Mouse (Mus musculus): ENCODE results near the gene Edc4. TPM values are rescaled to one million over a fixed set of nuclear protein-coding genes. Genes with fewer than 3 reads are reported as not detected.

Gene Edc4
- total RNA-seq, 1 experiment: 93.9 TPM

DNA sequence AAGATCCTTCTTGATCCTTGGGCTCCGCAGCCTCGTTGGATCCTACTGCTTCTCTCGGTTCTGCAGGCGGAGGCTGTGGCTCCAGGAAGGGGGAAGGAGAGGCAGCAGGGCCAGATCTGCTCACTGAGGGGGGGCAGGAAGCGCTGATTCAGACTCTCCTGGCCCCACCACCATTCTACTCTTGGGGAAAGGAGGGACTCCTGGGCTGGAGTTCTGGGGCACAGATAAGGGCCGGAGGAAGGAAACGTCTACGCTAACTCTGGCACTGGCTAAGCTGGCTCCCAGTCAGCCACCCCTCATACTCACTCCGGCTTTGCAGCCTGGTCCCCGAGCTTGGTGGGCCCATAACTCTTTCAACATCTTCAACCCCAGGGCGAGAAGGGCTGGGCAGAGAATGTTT is 34.0 kb upstream of the Edc4 start:
- Histone ChIP-seq H3K36me3 (ENCODE audit: control insufficient read depth, insufficient read depth, low read length, poor library complexity, severe bottlenecking) (peaks cover 52% of the 10 kb centered on the region), H3K27ac (ENCODE audit: insufficient read depth, low read depth, low read length, poor library complexity, severe bottlenecking) (no peak overlapping the region), H3K4me3 (ENCODE audit: insufficient read depth in 1 of 2, low read depth in 1 of 2, low read length in 2 of 2, poor library complexity in 1 of 2, severe bottlenecking in 1 of 2) (no peak overlapping the region), H3K4me1 (ENCODE audit: control insufficient read depth in 2 of 2, insufficient read depth in 2 of 2, low read length in 2 of 2, poor library complexity in 1 of 2) (peaks cover 2 to 6% of the 10 kb centered on the region in 2 experiments; a peak in 1 of 4 replicates), H3K9me3 (ENCODE audit: control insufficient read depth, insufficient read depth, low read depth, low read length) (no peaks in the 10 kb centered on the region), H3K9ac (ENCODE audit: insufficient read depth, low read depth, low read length, poor library complexity, severe bottlenecking) (no peak overlapping the region)
- in situ Hi-C loops (cut with MboI; ENCODE audit: low sequenced_read_pairs in 2 of 2, unreplicated experiment in 2 of 2): no loop called here
- TF ChIP-seq HCFC1 (IDR thresholded peaks at IDR 0.05; ENCODE audit: borderline replicate concordance, insufficient read depth, low read length) (no peak), MAFK (IDR thresholded peaks at IDR 0.05; ENCODE audit: insufficient read depth, low read depth, low read length) (no peak), ZNF384 (IDR thresholded peaks at IDR 0.05; ENCODE audit: low read depth, low read length) (no peak), ZC3H11A (IDR thresholded peaks at IDR 0.05; ENCODE audit: borderline replicate concordance, low read depth, low read length) (no peak), CHD2 (IDR thresholded peaks at IDR 0.05; ENCODE audit: low read depth, low read length) (no peak)
- no peak for DNase-seq (ENCODE audit: low read depth, low spot score)

DNA sequence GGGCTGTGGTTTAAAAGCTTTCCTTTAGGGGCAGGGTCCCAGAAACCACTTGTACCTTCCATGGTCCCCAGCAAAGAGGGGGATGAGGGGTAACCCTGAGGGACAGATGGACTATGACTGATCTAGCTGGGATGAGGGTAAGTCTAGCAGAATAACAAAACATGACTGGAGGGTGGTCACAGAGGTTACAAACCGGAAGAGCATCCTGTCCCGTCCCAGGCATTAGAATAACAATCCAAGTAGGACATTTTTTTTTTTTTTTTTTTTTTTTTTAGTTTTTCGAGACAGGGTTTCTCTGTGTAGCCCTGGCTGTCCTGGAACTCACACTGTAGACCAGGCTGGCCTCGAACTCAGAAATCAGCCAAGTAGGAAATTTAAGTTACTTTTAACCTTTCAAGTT is 30.7 kb upstream of the Edc4 start:
- H3K4me3 ChIP-seq (ENCODE audit: insufficient read depth in 1 of 2, low read depth in 1 of 2, low read length in 2 of 2, poor library complexity in 1 of 2, severe bottlenecking in 1 of 2): peak overlapping the region; percentile 45 to 89; a peak in 3 of 4 replicates
- H3K36me3 ChIP-seq (ENCODE audit: control insufficient read depth, insufficient read depth, low read length, poor library complexity, severe bottlenecking): peaks cover 38% of the 10 kb centered on the region
- H3K4me1 ChIP-seq (ENCODE audit: control insufficient read depth in 2 of 2, insufficient read depth in 2 of 2, low read length in 2 of 2, poor library complexity in 1 of 2): peaks cover 2 to 6% of the 10 kb centered on the region in 2 experiments; a peak in 1 of 4 replicates

DNA sequence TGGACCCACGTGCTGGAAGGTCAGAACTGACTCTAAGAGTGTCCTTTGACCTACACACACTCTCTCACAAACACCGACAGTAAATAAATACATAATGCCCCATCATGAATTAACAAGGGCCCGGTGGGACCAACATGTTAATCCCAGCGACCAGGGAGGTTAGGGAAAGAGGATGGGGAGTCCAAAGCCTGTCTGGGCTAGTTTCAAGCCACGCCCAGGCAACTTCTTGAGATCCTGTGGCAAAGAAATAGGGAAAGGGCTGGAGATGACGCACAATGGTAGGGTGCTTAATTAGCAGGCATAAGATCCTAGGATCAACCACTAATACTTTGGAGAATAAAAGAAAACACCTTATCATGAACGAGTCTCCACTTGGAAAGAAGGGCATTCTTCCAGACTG is 30.1 kb upstream of the Edc4 start:
- Histone ChIP-seq H3K9me3 (ENCODE audit: control insufficient read depth, insufficient read depth, low read depth, low read length) (no peaks in the 10 kb centered on the region), H3K36me3 (ENCODE audit: control insufficient read depth, insufficient read depth, low read length, poor library complexity, severe bottlenecking) (peaks cover 33% of the 10 kb centered on the region), H3K4me3 (ENCODE audit: insufficient read depth in 1 of 2, low read depth in 1 of 2, low read length in 2 of 2, poor library complexity in 1 of 2, severe bottlenecking in 1 of 2) (peak overlapping the region; percentile 45 to 89), H3K9ac (ENCODE audit: insufficient read depth, low read depth, low read length, poor library complexity, severe bottlenecking) (peak overlapping the region; percentile 56), H3K27ac (ENCODE audit: insufficient read depth, low read depth, low read length, poor library complexity, severe bottlenecking) (0 out of 2 replicates have a peak overlapping the region, but pooled peaks have one; percentile 23), H3K4me1 (ENCODE audit: control insufficient read depth in 2 of 2, insufficient read depth in 2 of 2, low read length in 2 of 2, poor library complexity in 1 of 2) (peaks cover 2 to 6% of the 10 kb centered on the region in 2 experiments; a peak in 1 of 4 replicates)
- TF ChIP-seq ZC3H11A (IDR thresholded peaks at IDR 0.05; ENCODE audit: borderline replicate concordance, low read depth, low read length) (no peak), CHD2 (IDR thresholded peaks at IDR 0.05; ENCODE audit: low read depth, low read length) (no peak), ZNF384 (IDR thresholded peaks at IDR 0.05; ENCODE audit: low read depth, low read length) (no peak), HCFC1 (IDR thresholded peaks at IDR 0.05; ENCODE audit: borderline replicate concordance, insufficient read depth, low read length) (no peak), MAFK (IDR thresholded peaks at IDR 0.05; ENCODE audit: insufficient read depth, low read depth, low read length) (no peak)
- no peak for DNase-seq (ENCODE audit: low read depth, low spot score)
- in situ Hi-C loops (cut with MboI; ENCODE audit: low sequenced_read_pairs in 2 of 2, unreplicated experiment in 2 of 2): no loop called here

More for the DNA sequence above, 30.7 kb upstream of the Edc4 start:
- in situ Hi-C loops (cut with MboI; ENCODE audit: low sequenced_read_pairs in 2 of 2, unreplicated experiment in 2 of 2): no loop called here
- TF ChIP-seq ZNF384 (IDR thresholded peaks at IDR 0.05; ENCODE audit: low read depth, low read length): peak; percentile 85
- TF ChIP-seq ZC3H11A (IDR thresholded peaks at IDR 0.05; ENCODE audit: borderline replicate concordance, low read depth, low read length): no peak
- Histone ChIP-seq H3K9ac (ENCODE audit: insufficient read depth, low read depth, low read length, poor library complexity, severe bottlenecking) (peak overlapping the region; percentile 56; the same call in 1 of the 2 replicates), H3K9me3 (ENCODE audit: control insufficient read depth, insufficient read depth, low read depth, low read length) (no peaks in the 10 kb centered on the region), H3K27ac (ENCODE audit: insufficient read depth, low read depth, low read length, poor library complexity, severe bottlenecking) (no peak overlapping the region)
- DNase-seq (ENCODE audit: low read depth, low spot score): no peak

DNA sequence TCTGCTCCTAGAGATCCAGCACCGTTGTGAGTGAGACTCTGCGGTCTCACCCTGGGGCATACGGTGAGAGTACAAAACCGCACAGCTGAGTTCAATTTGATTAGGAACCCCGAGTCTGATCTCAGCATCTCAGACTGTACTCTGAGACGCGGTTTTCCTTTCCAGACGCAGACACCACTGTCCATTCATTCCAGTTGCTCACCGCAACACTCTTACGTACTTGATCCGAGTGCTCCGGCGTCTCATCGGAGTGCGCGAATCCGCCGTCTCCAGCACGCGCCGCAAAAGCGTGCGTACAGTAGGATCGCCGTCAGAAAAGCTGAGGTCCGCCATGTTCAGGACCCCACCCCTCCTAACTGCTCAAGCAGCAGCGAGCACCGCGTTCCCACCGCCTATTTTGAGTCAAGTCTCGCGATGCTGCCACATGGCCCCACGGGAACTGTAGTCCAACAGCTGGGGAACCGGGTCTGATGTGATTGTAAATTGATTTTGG is 29.0 kb upstream of the Edc4 start:
- H3K9ac ChIP-seq (ENCODE audit: insufficient read depth, low read depth, low read length, poor library complexity, severe bottlenecking): peak overlapping the region; percentile 88
- peak overlapping the region; percentile 81 to 89 for H3K4me3 ChIP-seq (ENCODE audit: insufficient read depth in 1 of 2, low read depth in 1 of 2, low read length in 2 of 2, poor library complexity in 1 of 2, severe bottlenecking in 1 of 2)
- peaks cover 4 to 13% of the 10 kb centered on the region in 2 experiments; a peak in 3 of 4 replicates for H3K4me1 ChIP-seq (ENCODE audit: control insufficient read depth in 2 of 2, insufficient read depth in 2 of 2, low read length in 2 of 2, poor library complexity in 1 of 2)
- peak overlapping the region; percentile 28 for H3K27ac ChIP-seq (ENCODE audit: insufficient read depth, low read depth, low read length, poor library complexity, severe bottlenecking)
- H3K9me3 ChIP-seq (ENCODE audit: control insufficient read depth, insufficient read depth, low read depth, low read length): no peaks in the 10 kb centered on the region
- in situ Hi-C loops (cut with MboI; ENCODE audit: low sequenced_read_pairs in 2 of 2, unreplicated experiment in 2 of 2): no loop called here
- DNase-seq (ENCODE audit: low read depth, low spot score): peak; percentile 90
- TF ChIP-seq ZNF384 (IDR thresholded peaks at IDR 0.05; ENCODE audit: low read depth, low read length): peak; percentile 22; the same call in 1 of the 2 replicates
- TF ChIP-seq ZC3H11A (IDR thresholded peaks at IDR 0.05; ENCODE audit: borderline replicate concordance, low read depth, low read length): no peak
- TF ChIP-seq CHD2 (IDR thresholded peaks at IDR 0.05; ENCODE audit: low read depth, low read length): peak; percentile 100
- no peak for TF ChIP-seq MAFK (IDR thresholded peaks at IDR 0.05; ENCODE audit: insufficient read depth, low read depth, low read length)
- TF ChIP-seq HCFC1 (IDR thresholded peaks at IDR 0.05; ENCODE audit: borderline replicate concordance, insufficient read depth, low read length): peak; percentile 98
- peaks cover 24% of the 10 kb centered on the region for H3K36me3 ChIP-seq (ENCODE audit: control insufficient read depth, insufficient read depth, low read length, poor library complexity, severe bottlenecking)

Measured in ES-E14 (cell line).